Mouse (Mus musculus): ENCODE data around the gene Gm5741.

GRCm38 (mm10) chr8:85035165-85035727 lies 32.5 kb downstream of the Gm5741 start:
- TF ChIP-seq POLR2A (IDR thresholded peaks at IDR 0.05; ENCODE audit: low read depth, low read length): no peak
- no peak for TF ChIP-seq CTCF (IDR thresholded peaks at IDR 0.05; ENCODE audit: extremely low read depth, insufficient read length, insufficient replicate concordance, low read depth, low read length)

Measured in small intestine, adult 2 months (tissue).